Mouse (Mus musculus) MEL (cell line): ENCODE measurements around the gene Mymx. TPM values are rescaled to one million over a fixed set of nuclear protein-coding genes. Genes with fewer than 3 reads are reported as not detected.

Source experiments
- DNase-seq: peaks from one replicate; pipeline ENCODE4 v3.0.0; 2011; ENCODE audit warnings: low read depth, low spot score
- H3K27ac ChIP-seq: 2 replicates; pipeline ENCODE4 v1.5.1; 2012; ENCODE audit warnings: low read depth, mild to moderate bottlenecking, control low read depth, low read length, moderate library complexity; ENCODE audit not compliant: control insufficient read depth
- H3K27me3 ChIP-seq, 2 experiments: fragments of 150-350 bp in 1 of 2; sonication (generic) in 1 of 2; 2 replicates each; pipeline ENCODE4 v1.6.1; 2012; ENCODE audit warnings: low read length in 2 of 2, mild to moderate bottlenecking in 2 of 2, improper control_type of control experiment in 1 of 2, moderate library complexity in 1 of 2; ENCODE audit not compliant: insufficient read depth in 2 of 2, control insufficient read depth in 1 of 2
- H3K36me3 ChIP-seq, 2 experiments: 2 replicates each; pipeline ENCODE4 v1.6.1; 2012 to 2014; ENCODE audit warnings: low read length in 2 of 2, improper control_type of control experiment in 1 of 2, inconsistent platforms in 1 of 2, mild to moderate bottlenecking in 1 of 2; ENCODE audit not compliant: insufficient read depth in 2 of 2, control insufficient read depth in 1 of 2
- H3K4me1 ChIP-seq, 2 experiments: fragments of 150-350 bp in 1 of 2; sonication (generic) in 1 of 2; 2 replicates each; pipeline ENCODE4 v1.6.1; 2012; ENCODE audit warnings: low read length in 2 of 2, improper control_type of control experiment in 1 of 2, mild to moderate bottlenecking in 1 of 2; ENCODE audit not compliant: insufficient read depth in 2 of 2, control insufficient read depth in 1 of 2
- H3K4me3 ChIP-seq, 2 experiments: fragments of 150-350 bp in 1 of 2; sonication (generic) in 1 of 2; 2 replicates each; pipeline ENCODE4 v1.5.1; 2012; ENCODE audit warnings: low read depth in 2 of 2, low read length in 2 of 2, mild to moderate bottlenecking in 2 of 2, moderate library complexity in 2 of 2, control low read depth in 1 of 2, improper control_type of control experiment in 1 of 2; ENCODE audit not compliant: control insufficient read depth in 1 of 2, insufficient read depth in 1 of 2
- H3K79me2 ChIP-seq: 2 replicates; pipeline ENCODE4 v1.6.1; 2012; ENCODE audit warnings: mild to moderate bottlenecking, low read length, moderate library complexity; ENCODE audit not compliant: control insufficient read depth, poor library complexity, insufficient read depth
- H3K9ac ChIP-seq: 2 replicates; pipeline ENCODE4 v1.6.1; 2012; ENCODE audit warnings: low read depth, mild to moderate bottlenecking, control low read depth, low read length, moderate library complexity; ENCODE audit not compliant: control insufficient read depth, poor library complexity, severe bottlenecking
- H3K9me3 ChIP-seq: fragments of 150-350 bp; sonication (generic); replicated peaks from 2 replicates; pipeline ENCODE4 v1.6.1; 2012; ENCODE audit warnings: mild to moderate bottlenecking, low read length, improper control_type of control experiment, moderate library complexity; ENCODE audit not compliant: insufficient read depth
- BHLHE40 ChIP-seq: IDR thresholded peaks from 2 replicates; pipeline ENCODE4 v1.6.1; 2012; ENCODE audit warnings: low read depth, mild to moderate bottlenecking, inconsistent platforms, low read length, improper control_type of control experiment, borderline replicate concordance
- CHD1 ChIP-seq: IDR thresholded peaks from 2 replicates; pipeline ENCODE4 v1.6.1; 2012; ENCODE audit warnings: low read depth, mild to moderate bottlenecking, inconsistent platforms, low read length, improper control_type of control experiment
- EP300 ChIP-seq, 2 experiments: IDR thresholded peaks; 2 replicates each; pipeline ENCODE4 v1.6.1; 2011; ENCODE audit warnings: improper control_type of control experiment in 2 of 2, low read length in 2 of 2, low read depth in 1 of 2, mild to moderate bottlenecking in 1 of 2
- ETS1 ChIP-seq: IDR thresholded peaks from 2 replicates; pipeline ENCODE4 v1.6.1; 2012; ENCODE audit warnings: low read depth, mild to moderate bottlenecking, inconsistent platforms, low read length, improper control_type of control experiment, moderate library complexity
- GATA1 ChIP-seq: IDR thresholded peaks from 2 replicates; pipeline ENCODE4 v1.6.1; 2011; ENCODE audit warnings: low read depth, low read length, improper control_type of control experiment
- MAFK ChIP-seq: IDR thresholded peaks from 2 replicates; pipeline ENCODE4 v1.6.1; 2011; ENCODE audit warnings: low read depth, mild to moderate bottlenecking, low read length, improper control_type of control experiment, borderline replicate concordance
- MAX ChIP-seq: IDR thresholded peaks from 2 replicates; pipeline ENCODE4 v1.6.1; 2011; ENCODE audit warnings: low read length, improper control_type of control experiment
- MAZ ChIP-seq: IDR thresholded peaks from 2 replicates; pipeline ENCODE4 v1.6.1; 2012; ENCODE audit warnings: low read depth, mild to moderate bottlenecking, inconsistent platforms, low read length, improper control_type of control experiment
- MXI1 ChIP-seq: IDR thresholded peaks from 2 replicates; pipeline ENCODE4 v1.6.1; 2011; ENCODE audit warnings: mild to moderate bottlenecking, low read depth, low read length, improper control_type of control experiment
- NRF1 ChIP-seq: IDR thresholded peaks from 2 replicates; pipeline ENCODE4 v1.6.1; 2014; ENCODE audit warnings: low read depth, mild to moderate bottlenecking, inconsistent platforms, low read length, improper control_type of control experiment, moderate library complexity; ENCODE audit not compliant: poor library complexity, insufficient read depth, severe bottlenecking
- POLR2A ChIP-seq, 2 experiments: IDR thresholded peaks; 2 replicates each; pipeline ENCODE4 v1.6.1; 2011 to 2012; ENCODE audit warnings: low read length in 2 of 2, mild to moderate bottlenecking in 2 of 2, control low read depth in 1 of 2, improper control_type of control experiment in 1 of 2, low read depth in 1 of 2, moderate library complexity in 1 of 2; ENCODE audit not compliant: control insufficient read depth in 1 of 2, insufficient read depth in 1 of 2, poor library complexity in 1 of 2
- POLR2AphosphoS2 ChIP-seq: IDR thresholded peaks from 2 replicates; pipeline ENCODE4 v1.6.1; 2011; ENCODE audit warnings: low read length, improper control_type of control experiment
- POLR2AphosphoS5 ChIP-seq: IDR thresholded peaks from 2 replicates; pipeline ENCODE4 v1.6.1; 2012; ENCODE audit warnings: low read depth, borderline replicate concordance, mild to moderate bottlenecking, inconsistent platforms, low read length, moderate library complexity, mixed read lengths
- RCOR1 ChIP-seq: IDR thresholded peaks from 2 replicates; pipeline ENCODE4 v1.6.1; 2012; ENCODE audit warnings: low read depth, mild to moderate bottlenecking, inconsistent platforms, low read length, improper control_type of control experiment
- SIN3A ChIP-seq: IDR thresholded peaks from 2 replicates; pipeline ENCODE4 v1.6.1; 2012; ENCODE audit warnings: low read length, improper control_type of control experiment, inconsistent platforms
- USF1 ChIP-seq: IDR thresholded peaks from 2 replicates; pipeline ENCODE4 v1.6.1; 2014; ENCODE audit warnings: low read depth, mild to moderate bottlenecking, inconsistent platforms, low read length, improper control_type of control experiment, moderate library complexity
- ZC3H11A ChIP-seq: IDR thresholded peaks from 2 replicates; pipeline ENCODE4 v1.6.1; 2012; ENCODE audit warnings: low read depth, mild to moderate bottlenecking, inconsistent platforms, low read length, improper control_type of control experiment
- ZNF384 ChIP-seq: IDR thresholded peaks from 2 replicates; pipeline ENCODE4 v1.6.1; 2012; ENCODE audit warnings: low read depth, mild to moderate bottlenecking, inconsistent platforms, low read length, improper control_type of control experiment
- polyA plus RNA-seq, 2 experiments: library from polyadenylated mRNA; stranded (reverse) in 1 of 2; unstranded in 1 of 2; fragments of >175 nt in 1 of 2; fragments of >200 nt in 1 of 2; gene quantifications; 2 replicates each; pipeline versions ENCODE4 v1.2.1 to v1.2.4; 2012; ENCODE audit warnings: low replicate concordance in 2 of 2, low read depth in 1 of 2; ENCODE audit not compliant: insufficient read length in 2 of 2, insufficient read depth in 1 of 2, missing spikeins in 1 of 2
- total RNA-seq: library from RNA; depleted of rRNA; stranded (reverse); fragments of 300-350 nt; gene quantifications from 2 replicates; pipeline ENCODE4 v1.2.3, GENCODE M21; 2012

Gene Mymx
- total and polyA plus RNA-seq, 3 experiments: not detected

- H3K79me2 ChIP-seq: no peaks in the 10 kb centered on the region
- no peaks in the 10 kb centered on the region for H3K9me3 ChIP-seq
- H3K36me3 ChIP-seq: peaks cover 0 to 27% of the 10 kb centered on the region in 2 experiments; a peak in 2 of 4 replicates
- DNase-seq: no peak
- H3K4me1 ChIP-seq: peaks cover 20 to 39% of the 10 kb centered on the region in 2 experiments
- peak overlapping the region; percentile 64 for H3K9ac ChIP-seq
- H3K4me3 ChIP-seq: peak overlapping the region; percentile 23 to 39; a peak in 3 of 4 replicates
- H3K27me3 ChIP-seq: no peaks in the 10 kb centered on the region
- no peak for TF ChIP-seq SIN3A
- 0 out of 2 replicates have a peak, but pooled peaks have one; percentile 27 for TF ChIP-seq MXI1
- no peak for TF ChIP-seq BHLHE40
- no peak for TF ChIP-seq POLR2AphosphoS2
- no peak for TF ChIP-seq USF1
- no peak for TF ChIP-seq POLR2AphosphoS5
- no peak for TF ChIP-seq RCOR1
- TF ChIP-seq MAZ: no peak
- peak; percentile 62; the same call in 1 of the 2 replicates for TF ChIP-seq MAX
- peak in 1 of 2 experiments; percentile 31; a peak in 1 of 4 replicates for TF ChIP-seq EP300 (IDR thresholded peaks at IDR 0.05; ENCODE audit: low read depth in 1 of 2, low read length in 2 of 2)
- TF ChIP-seq ETS1: 0 out of 2 replicates have a peak, but pooled peaks have one; percentile 12
- TF ChIP-seq, all 39 proteins: peak for 4
- H3K27ac ChIP-seq: peak overlapping the region; percentile 65
These were observed 20.9 kb downstream of the Mymx start for GRCm38 (mm10) chr17:45580958-45581477.

GRCm38 (mm10) chr17:45579554-45579953 lies 22.3 kb downstream of the Mymx start:
- Histone ChIP-seq H3K9ac (no peak overlapping the region), H3K27me3 (no peaks in the 10 kb centered on the region), H3K9me3 (no peaks in the 10 kb centered on the region), H3K27ac (no peak overlapping the region), H3K4me1 (peaks cover 20 to 43% of the 10 kb centered on the region in 2 experiments), H3K4me3 (no peak overlapping the region), H3K36me3 (peaks cover 0 to 31% of the 10 kb centered on the region in 2 experiments; a peak in 2 of 4 replicates), H3K79me2 (no peaks in the 10 kb centered on the region)
- TF ChIP-seq GATA1 (no peak), POLR2A (IDR thresholded peaks at IDR 0.05; ENCODE audit: control insufficient read depth in 1 of 2, insufficient read depth in 1 of 2, low read depth in 1 of 2, low read length in 2 of 2, poor library complexity in 1 of 2) (no peak), ZNF384 (no peak), CHD1 (no peak), ZC3H11A (no peak), ETS1 (no peak), NRF1 (no peak), MAFK (no peak)
- DNase-seq: no peak
